Mouse (Mus musculus) embryo, embryonic 11.5 days (tissue): ENCODE results near the gene Krt84.

Experiments used
- DNase-seq: peaks from one replicate; pipeline ENCODE4 v3.0.0-alpha.2; 2012; ENCODE audit warnings: low read depth, low spot score

The Krt84 gene

GRCm38 (mm10) chr15:101497181-101497580, 35.4 kb downstream of the Krt84 start:
- peak; percentile 17 for DNase-seq

- no peak for DNase-seq
Observed at GRCm38 (mm10) chr15:101495266-101495665, 37.4 kb downstream of the Krt84 start.

GRCm38 (mm10) chr15:101494203-101494602, 38.4 kb downstream of the Krt84 start:
- DNase-seq = no peak

- no peak for DNase-seq
Observed at GRCm38 (mm10) chr15:101493713-101494112, 38.9 kb downstream of the Krt84 start.

- no peak for DNase-seq
Observed at GRCm38 (mm10) chr15:101492718-101493117, 39.9 kb downstream of the Krt84 start.

DNA sequence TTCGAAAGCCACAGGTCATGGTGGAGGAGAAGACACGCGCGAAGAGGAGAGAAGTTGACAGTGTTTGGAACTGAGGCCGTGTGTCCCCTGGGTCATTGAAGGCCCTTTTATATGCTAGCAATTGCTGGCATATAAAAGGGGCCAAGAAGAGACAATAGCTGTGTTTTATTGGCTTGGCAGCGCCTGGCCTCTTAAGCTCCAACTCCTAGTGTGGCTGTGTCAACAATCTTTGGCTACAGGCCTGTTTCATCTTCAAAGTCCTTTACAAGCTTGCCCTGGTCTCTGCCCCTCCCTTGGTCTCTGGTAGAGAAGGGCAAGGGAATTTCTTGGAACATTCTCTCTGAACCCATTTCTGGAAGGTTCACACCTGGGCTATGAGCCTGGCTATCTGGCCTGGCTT, 41.2 kb downstream of the Krt84 start, which contains the start of gene Krt83:
TSS of gene Krt83 (minus strand) at position 82 of the 400 bp plus-strand sequence.
- DNase-seq = no peak

DNA sequence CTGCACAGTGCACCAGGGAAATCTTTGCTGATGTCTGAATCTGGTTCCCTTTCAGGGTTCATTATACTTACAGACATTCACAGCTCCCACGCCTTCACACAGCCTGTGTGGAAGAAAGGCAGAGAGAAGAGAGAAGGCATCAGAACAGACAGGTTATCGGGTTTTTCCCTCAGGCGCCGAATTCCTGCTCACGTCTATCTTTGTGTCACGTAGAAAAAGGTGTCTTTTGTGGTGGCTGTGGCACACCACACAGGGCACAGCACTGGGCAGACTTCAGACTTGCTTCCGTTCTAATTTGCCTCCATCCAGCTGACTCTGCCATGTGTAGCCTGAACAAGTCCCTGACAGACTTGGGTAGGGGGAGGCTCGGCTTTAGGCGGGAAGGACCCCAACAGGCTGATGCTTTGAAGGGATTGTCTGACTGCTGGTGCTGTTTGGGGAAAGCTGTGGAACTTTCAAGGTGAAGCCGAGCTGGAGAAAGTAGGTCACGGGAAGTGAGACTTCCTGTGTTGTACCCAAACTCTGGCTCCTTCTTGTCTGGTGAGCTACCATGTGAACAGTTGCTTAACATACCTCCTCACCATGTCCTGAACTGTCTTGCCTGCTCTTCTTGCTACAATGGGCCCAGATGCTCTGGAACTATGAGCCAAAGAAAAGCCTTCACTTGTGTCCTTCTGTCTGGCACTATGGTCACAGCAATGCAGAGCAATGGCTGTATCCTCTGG, 46.5 kb downstream of the Krt84 start:
- DNase-seq = no peak

GRCm38 (mm10) chr15:101484939-101485338, 47.7 kb downstream of the Krt84 start:
- DNase-seq = no peak

DNA sequence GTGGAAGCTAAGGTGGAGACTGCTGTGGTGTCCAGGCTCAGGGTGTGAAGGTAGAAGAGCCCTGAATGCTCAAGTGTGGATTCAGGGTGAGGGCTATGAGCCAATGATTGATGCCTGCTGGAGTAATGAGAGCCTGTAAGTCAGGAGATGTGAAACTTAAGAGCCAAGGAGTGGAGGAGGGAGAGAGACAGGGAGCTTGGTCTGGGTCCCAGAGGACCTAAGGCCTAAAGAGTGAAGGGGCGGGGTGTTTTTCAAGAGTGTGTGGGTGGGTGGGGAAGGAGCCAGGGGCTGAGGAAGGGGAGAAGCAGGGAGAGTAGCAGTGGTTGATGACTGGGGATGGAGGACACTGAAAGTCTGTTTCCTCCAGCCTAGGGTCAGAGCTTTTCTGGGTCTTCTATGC, 49.0 kb downstream of the Krt84 start:
- no peak for DNase-seq

- DNase-seq = no peak
Observed at GRCm38 (mm10) chr15:101482056-101482455, 50.6 kb downstream of the Krt84 start.

- no peak for DNase-seq
Observed at GRCm38 (mm10) chr15:101479666-101480060, 53.0 kb downstream of the Krt84 start.

- peak; percentile 22 for DNase-seq
Observed at GRCm38 (mm10) chr15:101479007-101479665, 53.5 kb downstream of the Krt84 start.
